Mouse (Mus musculus) liver, postnatal 0 days (tissue): ENCODE measurements around the gene Nudt15.

ENCODE experiments used
- CTCF ChIP-seq: sonication (generic); IDR thresholded peaks from 2 replicates; pipeline ENCODE4 v1.5.1; 2016; ENCODE audit warnings: antibody characterized with exemption, low read depth
- EP300 ChIP-seq: IDR thresholded peaks from 2 replicates; pipeline ENCODE4 v1.6.1; 2016; ENCODE audit warnings: antibody characterized with exemption, low read depth, mild to moderate bottlenecking

DNA sequence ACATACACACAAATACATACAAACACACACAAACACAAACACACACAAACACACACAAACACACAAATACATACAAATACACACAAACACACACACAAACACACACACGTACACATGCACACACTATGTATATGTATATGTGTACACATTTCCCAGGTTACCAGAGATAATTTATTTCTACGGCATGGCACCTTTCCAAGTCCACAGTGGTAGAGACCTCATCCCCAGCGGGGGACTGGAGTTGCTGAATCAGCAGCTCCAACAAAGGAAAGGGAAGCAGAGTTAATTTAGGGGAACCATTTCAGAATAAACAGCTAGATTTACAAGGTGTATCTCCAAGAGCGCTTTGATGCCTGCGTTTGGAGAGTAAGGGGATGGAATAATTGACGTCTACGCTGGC is 75.8 kb downstream of the Nudt15 start:
- TF ChIP-seq CTCF (no peak), EP300 (no peak)
